Mouse (Mus musculus) ES-Bruce4 (cell line): ENCODE data around the gene Otud3.

Experiments used
- CTCF ChIP-seq: IDR thresholded peaks from one replicate; pipeline ENCODE4 v1.8.1; 2011; ENCODE audit warnings: low read depth, low read length
- EP300 ChIP-seq: IDR thresholded peaks from 2 replicates; pipeline ENCODE4 v1.6.1; 2011; ENCODE audit warnings: low read depth, low read length; ENCODE audit not compliant: insufficient read depth
- POLR2A ChIP-seq: IDR thresholded peaks from one replicate; pipeline ENCODE4 v1.8.1; 2011; ENCODE audit warnings: low read length; ENCODE audit not compliant: insufficient read depth

GRCm38 (mm10) chr4:138941401-138941800, 27.7 kb upstream of the Otud3 start:
- TF ChIP-seq CTCF (no peak), EP300 (no peak), POLR2A (no peak)
